Mouse (Mus musculus): ENCODE data around the gene Lca5l. TPM values are rescaled to one million over a fixed set of nuclear protein-coding genes. Genes with fewer than 3 reads are reported as not detected.

The Lca5l gene
- total and polyA plus RNA-seq, 3 experiments = 0.16 to 0.60 TPM; not detected in 1

DNA sequence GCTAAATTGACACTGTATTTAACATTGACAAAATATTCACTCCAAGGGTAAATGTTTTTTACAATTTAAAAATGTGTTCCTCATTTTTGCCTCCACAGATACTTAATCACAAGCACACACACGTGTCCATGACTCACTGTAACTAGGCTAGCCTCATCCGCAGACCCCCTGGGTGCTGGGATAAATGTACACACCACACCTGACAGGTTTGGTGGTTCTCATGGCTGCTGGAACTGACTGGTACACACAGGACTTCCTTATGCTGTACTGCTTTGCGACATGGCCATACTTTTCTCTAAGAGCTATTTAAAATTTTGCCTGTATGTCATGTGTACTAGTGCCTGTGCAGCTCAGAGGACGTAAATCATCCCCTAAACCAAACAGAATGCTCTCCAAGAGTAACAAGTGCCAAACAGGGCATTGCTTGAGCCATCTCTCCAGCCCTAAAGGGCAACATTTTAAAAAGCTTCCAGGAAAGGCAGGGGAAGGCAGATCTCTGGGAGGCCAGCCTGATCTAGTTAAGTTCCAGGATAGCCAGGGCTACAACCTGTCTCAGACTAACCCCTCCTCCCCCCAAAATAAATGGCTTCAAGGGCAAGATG, 71.9 kb downstream of the Lca5l start:
- ATAC-seq (ENCODE audit: extremely low read depth, insufficient number of reproducible peaks, low FRiP score, poor library complexity, severe bottlenecking) (no peak), DNase-seq (ENCODE audit: low spot score) (no peak)

GRCm38 (mm10) chr16:96114729-96115128, 77.3 kb downstream of the Lca5l start:
- DNase-seq (ENCODE audit: low spot score) (no peak), ATAC-seq (ENCODE audit: extremely low read depth, insufficient number of reproducible peaks, low FRiP score, poor library complexity, severe bottlenecking) (no peak)
- TF ChIP-seq CTCF (IDR thresholded peaks at IDR 0.05; ENCODE audit: low read depth, low read length) = no peak
- TF ChIP-seq GATA2 (IDR thresholded peaks at IDR 0.05; ENCODE audit: borderline replicate concordance, low read depth, low read length) = no peak
- TF ChIP-seq POLR2AphosphoS5 (IDR thresholded peaks at IDR 0.05; ENCODE audit: insufficient replicate concordance, low read depth, low read length) = no peak
- TF ChIP-seq GATA1 (IDR thresholded peaks at IDR 0.05; ENCODE audit: borderline replicate concordance, low read length) = no peak
- no peak for TF ChIP-seq TAL1 (conservative IDR thresholded peaks at IDR 0.05; ENCODE audit: low read depth, low read length)

More for the DNA sequence above, 71.9 kb downstream of the Lca5l start:
- Histone ChIP-seq H3K4me3 (ENCODE audit: low read depth, low read length) (no peak overlapping the region), H3K4me1 (ENCODE audit: insufficient read depth, low read depth, low read length) (peaks cover 17% of the 10 kb centered on the region; the same call in 1 of the 2 replicates), H3K36me3 (replicated peaks) (peaks cover 43% of the 10 kb centered on the region), H3K27me3 (ENCODE audit: insufficient read depth, low read length) (no peaks in the 10 kb centered on the region), H3K9me3 (replicated peaks) (no peaks in the 10 kb centered on the region)
- TF ChIP-seq GATA1 (IDR thresholded peaks at IDR 0.05; ENCODE audit: borderline replicate concordance, low read length) = no peak

GRCm38 (mm10) chr16:96112769-96113168, 79.3 kb downstream of the Lca5l start:
- Histone ChIP-seq H3K9me3 (replicated peaks) (no peaks in the 10 kb centered on the region), H3K27me3 (ENCODE audit: insufficient read depth, low read length) (peaks cover 7% of the 10 kb centered on the region), H3K36me3 (replicated peaks) (no peaks in the 10 kb centered on the region), H3K4me1 (ENCODE audit: insufficient read depth, low read depth, low read length) (0 out of 2 replicates have a peak, but pooled peaks cover 4% of the 10 kb centered on the region), H3K4me3 (ENCODE audit: low read depth, low read length) (no peak overlapping the region)
- TF ChIP-seq GATA1 (IDR thresholded peaks at IDR 0.05; ENCODE audit: borderline replicate concordance, low read length) = no peak
- TF ChIP-seq GATA2 (IDR thresholded peaks at IDR 0.05; ENCODE audit: borderline replicate concordance, low read depth, low read length) = no peak
- TF ChIP-seq CTCF (IDR thresholded peaks at IDR 0.05; ENCODE audit: low read depth, low read length) = no peak
- TF ChIP-seq POLR2AphosphoS5 (IDR thresholded peaks at IDR 0.05; ENCODE audit: insufficient replicate concordance, low read depth, low read length) = no peak
- no peak for TF ChIP-seq TAL1 (conservative IDR thresholded peaks at IDR 0.05; ENCODE audit: low read depth, low read length)
- ATAC-seq (ENCODE audit: extremely low read depth, insufficient number of reproducible peaks, low FRiP score, poor library complexity, severe bottlenecking) (no peak), DNase-seq (ENCODE audit: low spot score) (no peak)

More at GRCm38 (mm10) chr16:96114729-96115128, 77.3 kb downstream of the Lca5l start:
- Histone ChIP-seq H3K4me1 (ENCODE audit: insufficient read depth, low read depth, low read length) (0 out of 2 replicates have a peak, but pooled peaks cover 4% of the 10 kb centered on the region), H3K4me3 (ENCODE audit: low read depth, low read length) (no peak overlapping the region), H3K36me3 (replicated peaks) (peaks cover 2% of the 10 kb centered on the region), H3K27me3 (ENCODE audit: insufficient read depth, low read length) (peaks cover 5% of the 10 kb centered on the region; the same call in 1 of the 2 replicates), H3K9me3 (replicated peaks) (no peaks in the 10 kb centered on the region)

- ATAC-seq (ENCODE audit: extremely low read depth, insufficient number of reproducible peaks, low FRiP score, poor library complexity, severe bottlenecking) (no peak), DNase-seq (ENCODE audit: low spot score) (no peak)
- H3K4me1 ChIP-seq (ENCODE audit: insufficient read depth, low read depth, low read length) = 0 out of 2 replicates have a peak, but pooled peaks cover 4% of the 10 kb centered on the region
- H3K9me3 ChIP-seq (replicated peaks) = no peaks in the 10 kb centered on the region
- H3K27me3 ChIP-seq (ENCODE audit: insufficient read depth, low read length) = peaks cover 14% of the 10 kb centered on the region
- H3K36me3 ChIP-seq (replicated peaks) = no peaks in the 10 kb centered on the region
- no peak overlapping the region for H3K4me3 ChIP-seq (ENCODE audit: low read depth, low read length)
- TF ChIP-seq GATA1 (IDR thresholded peaks at IDR 0.05; ENCODE audit: borderline replicate concordance, low read length) = no peak
- no peak for TF ChIP-seq POLR2AphosphoS5 (IDR thresholded peaks at IDR 0.05; ENCODE audit: insufficient replicate concordance, low read depth, low read length)
- no peak for TF ChIP-seq GATA2 (IDR thresholded peaks at IDR 0.05; ENCODE audit: borderline replicate concordance, low read depth, low read length)
- TF ChIP-seq CTCF (IDR thresholded peaks at IDR 0.05; ENCODE audit: low read depth, low read length) = no peak
- no peak for TF ChIP-seq TAL1 (conservative IDR thresholded peaks at IDR 0.05; ENCODE audit: low read depth, low read length)
Measured at GRCm38 (mm10) chr16:96110655-96111345, 81.3 kb downstream of the Lca5l start.

DNA sequence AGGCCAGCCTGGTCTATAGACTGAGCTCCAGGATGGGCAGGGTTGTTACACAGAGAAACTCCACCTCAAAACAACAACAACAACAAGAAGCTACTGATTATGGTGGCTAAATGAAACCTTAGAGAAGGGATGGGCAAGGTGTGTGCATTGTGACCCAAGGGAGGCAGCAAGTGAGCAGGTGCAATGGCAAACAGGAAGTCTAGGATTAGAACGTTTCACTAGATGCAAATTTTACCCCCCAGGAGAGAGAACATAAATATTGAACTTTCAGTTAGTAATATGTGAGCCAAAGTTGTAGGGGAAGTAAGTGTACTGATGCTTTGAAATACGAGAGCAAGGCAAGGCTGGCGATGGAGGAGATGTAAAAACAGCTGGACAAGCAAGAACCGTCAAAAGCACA, 82.4 kb downstream of the Lca5l start:
- no peaks in the 10 kb centered on the region for H3K9me3 ChIP-seq (replicated peaks)
- DNase-seq (ENCODE audit: low spot score) (no peak), ATAC-seq (ENCODE audit: extremely low read depth, insufficient number of reproducible peaks, low FRiP score, poor library complexity, severe bottlenecking) (no peak)
- peaks cover 16% of the 10 kb centered on the region for H3K27me3 ChIP-seq (ENCODE audit: insufficient read depth, low read length)
- TF ChIP-seq POLR2AphosphoS5 (IDR thresholded peaks at IDR 0.05; ENCODE audit: insufficient replicate concordance, low read depth, low read length) (no peak), TAL1 (conservative IDR thresholded peaks at IDR 0.05; ENCODE audit: low read depth, low read length) (no peak), GATA2 (IDR thresholded peaks at IDR 0.05; ENCODE audit: borderline replicate concordance, low read depth, low read length) (no peak), CTCF (IDR thresholded peaks at IDR 0.05; ENCODE audit: low read depth, low read length) (no peak), GATA1 (IDR thresholded peaks at IDR 0.05; ENCODE audit: borderline replicate concordance, low read length) (no peak)
- 0 out of 2 replicates have a peak, but pooled peaks cover 4% of the 10 kb centered on the region for H3K4me1 ChIP-seq (ENCODE audit: insufficient read depth, low read depth, low read length)
- no peak overlapping the region for H3K4me3 ChIP-seq (ENCODE audit: low read depth, low read length)
- no peaks in the 10 kb centered on the region for H3K36me3 ChIP-seq (replicated peaks)

Other genes with a start within 250 kb of the Lca5l start
- 29.9 and 37.3 TPM in 2 replicates for gene Psmg1, start 201.3 kb downstream of the Lca5l start, total RNA-seq (2014; fragmentation: Nextera tagmentation)
- gene Psmg1, start 201.3 kb downstream of the Lca5l start, total RNA-seq (2017) = 70.4 and 75.6 TPM in 2 replicates
- gene Psmg1, start 201.3 kb downstream of the Lca5l start, polyA plus RNA-seq (2012) = 89.8 and 102 TPM in 2 replicates
- gene Brwd1, start 109.7 kb downstream of the Lca5l start, total RNA-seq (2014; fragmentation: Nextera tagmentation) = 64.9 and 70.2 TPM in 2 replicates
- gene Brwd1, start 109.7 kb downstream of the Lca5l start, total RNA-seq (2017) = 67.3 and 68.7 TPM in 2 replicates
- gene Brwd1, start 109.7 kb downstream of the Lca5l start, polyA plus RNA-seq (2012) = 9.0 and 13.2 TPM in 2 replicates
- 156 and 238 TPM in 2 replicates for gene Hmgn1, start 64.5 kb downstream of the Lca5l start, total RNA-seq (2014; fragmentation: Nextera tagmentation)
- 182 and 273 TPM in 2 replicates for gene Hmgn1, start 64.5 kb downstream of the Lca5l start, total RNA-seq (2017)
- gene Hmgn1, start 64.5 kb downstream of the Lca5l start, polyA plus RNA-seq (2012) = 184 and 230 TPM in 2 replicates
- 14.4 and 19.9 TPM in 2 replicates for gene Wrb, start 46.9 kb downstream of the Lca5l start, total RNA-seq (2014; fragmentation: Nextera tagmentation)
- 18.4 and 25.5 TPM in 2 replicates for gene Wrb, start 46.9 kb downstream of the Lca5l start, total RNA-seq (2017)
- gene Wrb, start 46.9 kb downstream of the Lca5l start, polyA plus RNA-seq (2012) = 3.1 and 4.5 TPM in 2 replicates
- not detected in 2 replicates for gene Sh3bgr, start 8.2 kb upstream of the Lca5l start, total RNA-seq (2014; fragmentation: Nextera tagmentation)
- 0.52 TPM in 1 of 2 replicates, not detected in the other for gene Sh3bgr, start 8.2 kb upstream of the Lca5l start, total RNA-seq (2017)
- gene Sh3bgr, start 8.2 kb upstream of the Lca5l start, polyA plus RNA-seq (2012) = not detected in 2 replicates
- not detected in 2 replicates for gene B3galt5, start 43.5 kb upstream of the Lca5l start, total RNA-seq (2014; fragmentation: Nextera tagmentation)
- gene B3galt5, start 43.5 kb upstream of the Lca5l start, total RNA-seq (2017) = 0.12 and 0.16 TPM in 2 replicates
- not detected in 2 replicates for gene B3galt5, start 43.5 kb upstream of the Lca5l start, polyA plus RNA-seq (2012)